Mouse (Mus musculus) embryonic facial prominence, embryonic 13.5 days (tissue): Measurements from ENCODE around the gene Raf1. TPM values are rescaled to one million over a fixed set of nuclear protein-coding genes. Genes with fewer than 3 reads are reported as not detected.
"Not testable (repeated sequence)": the region's sequence is repeated elsewhere in the genome, so short reads cannot be mapped to it uniquely, and the experiment has no call there.

Experiments
- ATAC-seq: fragments of 200-750 bp; cut with Nextera tagmentation; 2 replicates; pipeline ENCODE4 v1.8.0; 2017; ENCODE audit warnings: low read depth; ENCODE audit not compliant: insufficient number of reproducible peaks, insufficient read depth, low FRiP score, low TSS enrichment
- H3K27ac ChIP-seq: fragments of 300-500 bp; sonication (generic); 2 replicates; pipeline ENCODE4 v1.5.1; 2015; ENCODE audit warnings: moderate library complexity, mild to moderate bottlenecking, inconsistent platforms
- H3K27me3 ChIP-seq: fragments of 300-500 bp; sonication (generic); 2 replicates; pipeline ENCODE4 v1.6.1; 2015; ENCODE audit warnings: mild to moderate bottlenecking, inconsistent platforms
- H3K36me3 ChIP-seq: fragments of 300-500 bp; sonication (generic); 2 replicates; pipeline ENCODE4 v1.6.1; 2015; ENCODE audit warnings: mild to moderate bottlenecking, inconsistent platforms
- H3K4me1 ChIP-seq: fragments of 300-500 bp; sonication (generic); 2 replicates; pipeline ENCODE4 v1.6.1; 2015; ENCODE audit warnings: inconsistent platforms
- H3K4me2 ChIP-seq: fragments of 300-500 bp; sonication (generic); 2 replicates; pipeline ENCODE4 v1.6.1; 2015; ENCODE audit warnings: moderate library complexity, mild to moderate bottlenecking, inconsistent platforms
- H3K4me3 ChIP-seq: fragments of 300-500 bp; sonication (generic); 2 replicates; pipeline ENCODE4 v1.5.1; 2015; ENCODE audit warnings: mild to moderate bottlenecking, inconsistent platforms
- H3K9ac ChIP-seq: fragments of 300-500 bp; sonication (generic); 2 replicates; pipeline ENCODE4 v1.6.1; 2015; ENCODE audit warnings: mild to moderate bottlenecking, inconsistent platforms
- H3K9me3 ChIP-seq: fragments of 300-500 bp; sonication (generic); 2 replicates; pipeline ENCODE4 v1.6.1; 2016; ENCODE audit warnings: inconsistent platforms
- WGBS: fragments of 180-500 bp; shearing (Covaris S2); methylation state at CpG from one replicate; pipeline ENCODE4 v1.1.7; 2015; ENCODE audit warnings: mixed read lengths; 5-methylcytosine and 5-hydroxymethylcytosine counted together
- polyA plus RNA-seq: library from polyadenylated mRNA; unstranded; fragments of >200 nt; fragmentation: Nextera tagmentation; extraction: Ambion mirVana; gene quantifications from 2 replicates; pipeline ENCODE4 v1.2.1, GENCODE M21; 2015

The Raf1 gene
- polyA plus RNA-seq, 1 experiment from 2014 or later: 111 TPM

DNA sequence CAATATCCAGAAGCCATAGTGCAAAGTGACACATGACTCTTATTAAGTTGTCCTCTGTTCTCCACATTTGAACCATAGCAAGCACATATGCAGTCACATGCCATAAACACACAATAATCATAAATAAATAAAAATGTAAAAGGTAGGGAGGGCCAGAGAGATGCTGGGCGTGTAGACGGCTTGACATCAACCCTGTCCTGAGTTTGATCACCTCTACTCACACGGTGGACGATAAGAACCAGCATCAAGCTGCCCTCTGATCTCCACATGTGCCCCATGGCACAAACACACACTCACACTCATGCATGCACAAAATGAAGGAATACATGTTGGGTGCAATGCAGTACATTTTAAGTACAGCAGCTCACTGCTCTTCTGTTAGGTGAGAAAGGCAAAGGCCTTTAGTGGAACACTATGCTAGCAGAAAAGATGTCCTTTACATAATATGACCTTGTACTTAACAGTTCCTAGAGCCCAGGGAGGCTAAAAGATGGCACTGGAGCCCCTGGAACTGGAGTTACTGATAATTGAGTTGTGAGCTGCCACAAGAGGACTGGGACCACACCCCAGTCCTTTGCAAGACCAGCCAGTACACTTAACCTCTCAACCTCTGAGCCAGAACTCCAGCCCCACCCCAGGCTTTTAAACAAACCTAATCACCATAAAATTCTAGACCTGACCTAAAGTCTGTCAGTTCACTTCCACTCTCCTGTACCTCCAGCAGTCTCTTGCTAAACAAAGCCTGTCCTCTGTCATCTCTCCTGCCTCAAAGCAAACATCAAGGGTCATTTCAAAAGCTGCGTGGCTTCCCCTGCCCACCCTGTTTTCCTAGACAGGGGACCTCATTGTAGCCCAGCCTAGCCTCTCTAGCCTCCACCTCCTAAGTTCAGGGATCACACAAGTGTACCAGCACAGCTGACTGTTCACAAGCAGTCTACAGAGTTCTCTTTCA lies 25.7 kb downstream of the Raf1 start:
- Histone ChIP-seq H3K4me2 (no peak overlapping the region), H3K4me1 (peaks cover 38% of the 10 kb centered on the region), H3K4me3 (no peak overlapping the region), H3K27ac (no peak overlapping the region), H3K9ac (no peak overlapping the region; the same call in 1 of the 2 replicates), H3K36me3 (0 out of 2 replicates have a peak, but pooled peaks cover 3% of the 10 kb centered on the region), H3K27me3 (no peaks in the 10 kb centered on the region), H3K9me3 (no peaks in the 10 kb centered on the region)
- ATAC-seq: no peak
- WGBS: 48% methylated on average over 5 of the region's 5 CpGs

DNA sequence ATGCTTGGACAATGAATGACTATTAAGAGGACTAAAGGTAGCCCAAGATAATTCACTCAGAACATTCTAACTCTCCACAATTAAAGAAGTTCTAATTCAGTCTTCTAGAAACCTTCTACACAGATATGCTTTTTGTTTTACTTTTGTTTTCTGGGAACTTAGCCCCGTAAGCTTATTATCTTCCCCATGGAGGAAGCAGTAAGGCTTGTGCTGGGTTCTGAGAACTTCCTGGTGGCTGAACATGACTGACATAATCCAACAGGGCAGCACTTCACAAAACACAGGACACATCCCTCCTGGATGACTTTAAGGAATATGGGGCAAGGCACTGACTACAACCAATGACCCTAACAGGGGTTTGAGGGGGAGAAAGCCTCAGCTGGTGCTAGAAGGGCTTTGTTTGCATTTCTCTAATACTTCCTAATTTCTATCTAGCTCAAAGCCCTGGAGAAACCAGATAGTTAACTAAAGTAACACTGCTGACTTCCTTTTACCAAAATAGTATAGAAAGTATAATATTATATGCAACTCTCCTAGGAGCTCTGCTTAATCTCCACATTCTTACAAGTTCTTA lies 26.6 kb downstream of the Raf1 start:
- peaks cover 38% of the 10 kb centered on the region for H3K4me1 ChIP-seq
- ATAC-seq: no peak
- WGBS: 79% methylated on average over 1 of the region's 1 CpGs
- no peak overlapping the region for H3K27ac ChIP-seq
- H3K9ac ChIP-seq: no peak overlapping the region
- H3K4me2 ChIP-seq: no peak overlapping the region
- no peaks in the 10 kb centered on the region for H3K9me3 ChIP-seq
- H3K36me3 ChIP-seq: 0 out of 2 replicates have a peak, but pooled peaks cover 3% of the 10 kb centered on the region
- no peak overlapping the region for H3K4me3 ChIP-seq
- H3K27me3 ChIP-seq: no peaks in the 10 kb centered on the region

DNA sequence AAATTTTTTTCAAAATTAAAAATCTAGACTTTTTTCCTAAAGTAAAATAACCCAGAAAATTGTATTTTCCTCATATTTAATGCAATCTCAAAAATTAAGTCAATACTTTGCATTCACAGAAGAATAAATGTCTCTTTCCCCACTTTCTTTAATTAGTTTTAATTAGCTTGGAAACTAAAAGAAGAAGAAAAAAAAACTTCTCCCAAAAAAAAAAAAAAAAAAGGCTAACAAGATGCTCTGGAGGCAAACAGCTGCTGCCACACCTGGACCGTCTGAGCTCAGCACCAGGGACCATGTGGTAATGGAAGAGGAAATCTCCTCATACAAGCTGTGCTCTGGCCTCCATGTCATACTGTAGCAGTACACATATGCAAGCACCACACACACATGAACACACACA lies 33.1 kb downstream of the Raf1 start:
- H3K27me3 ChIP-seq: no peaks in the 10 kb centered on the region
- H3K9ac ChIP-seq: no peak overlapping the region
- H3K36me3 ChIP-seq: peaks cover 30% of the 10 kb centered on the region
- ATAC-seq: no peak
- H3K27ac ChIP-seq: no peak overlapping the region
- H3K9me3 ChIP-seq: no peaks in the 10 kb centered on the region
- peaks cover 2% of the 10 kb centered on the region for H3K4me1 ChIP-seq
- 57% methylated on average over 1 of the region's 1 CpGs for WGBS
- H3K4me2 ChIP-seq: no peak overlapping the region
- no peak overlapping the region for H3K4me3 ChIP-seq

DNA sequence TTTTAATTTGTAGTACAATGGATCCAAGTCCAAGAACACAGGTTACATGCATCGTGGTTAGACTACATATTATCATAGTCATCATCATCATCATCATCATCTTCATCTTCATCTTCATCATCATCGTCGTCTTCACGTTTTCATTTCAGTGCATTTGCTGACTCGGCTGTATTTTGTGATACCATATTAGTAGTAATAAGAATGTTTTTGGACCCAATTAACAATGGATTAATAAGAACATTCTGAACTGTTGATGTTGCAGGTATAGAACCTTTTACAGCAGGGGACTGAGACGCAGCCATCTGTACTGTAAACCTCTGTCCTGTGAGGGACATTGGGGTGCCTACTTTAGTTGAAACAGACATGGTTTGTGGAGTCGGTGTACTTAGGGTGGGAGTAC lies 38.2 kb downstream of the Raf1 start:
- not testable (repeated sequence) for H3K9me3 ChIP-seq, H3K9ac ChIP-seq, H3K27ac ChIP-seq, H3K27me3 ChIP-seq, H3K4me1 ChIP-seq, H3K4me3 ChIP-seq, ATAC-seq, H3K4me2 ChIP-seq
- WGBS: 93% methylated on average over 7 of the region's 7 CpGs
- H3K36me3 ChIP-seq: peaks cover 70% of the 10 kb centered on the region

DNA sequence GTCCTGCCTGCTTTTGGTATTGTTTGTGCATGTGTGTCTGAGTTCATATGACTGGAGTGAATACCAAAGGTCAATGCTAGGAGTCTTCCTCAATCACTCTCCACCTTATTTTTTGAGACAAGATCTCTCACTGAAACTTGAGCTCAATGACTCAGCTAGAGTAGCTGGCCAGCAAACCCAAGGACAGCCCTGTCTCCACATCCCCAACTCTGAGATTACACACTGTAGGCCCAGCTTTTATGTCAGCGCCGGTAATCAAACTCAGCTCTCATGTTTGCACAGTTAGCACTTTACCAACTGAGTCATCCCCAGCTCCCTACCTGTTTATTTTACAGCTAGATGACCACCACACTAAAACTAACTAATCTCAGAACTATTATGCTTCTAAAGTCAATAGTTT lies 42.4 kb downstream of the Raf1 start:
- H3K9ac ChIP-seq: no peak overlapping the region
- no peaks in the 10 kb centered on the region for H3K4me1 ChIP-seq
- H3K4me3 ChIP-seq: no peak overlapping the region
- peaks cover 90% of the 10 kb centered on the region for H3K36me3 ChIP-seq
- no peak overlapping the region for H3K27ac ChIP-seq
- H3K4me2 ChIP-seq: no peak overlapping the region
- WGBS: 96% methylated on average over 2 of the region's 2 CpGs
- H3K27me3 ChIP-seq: no peaks in the 10 kb centered on the region
- no peak for ATAC-seq
- H3K9me3 ChIP-seq: no peaks in the 10 kb centered on the region

DNA sequence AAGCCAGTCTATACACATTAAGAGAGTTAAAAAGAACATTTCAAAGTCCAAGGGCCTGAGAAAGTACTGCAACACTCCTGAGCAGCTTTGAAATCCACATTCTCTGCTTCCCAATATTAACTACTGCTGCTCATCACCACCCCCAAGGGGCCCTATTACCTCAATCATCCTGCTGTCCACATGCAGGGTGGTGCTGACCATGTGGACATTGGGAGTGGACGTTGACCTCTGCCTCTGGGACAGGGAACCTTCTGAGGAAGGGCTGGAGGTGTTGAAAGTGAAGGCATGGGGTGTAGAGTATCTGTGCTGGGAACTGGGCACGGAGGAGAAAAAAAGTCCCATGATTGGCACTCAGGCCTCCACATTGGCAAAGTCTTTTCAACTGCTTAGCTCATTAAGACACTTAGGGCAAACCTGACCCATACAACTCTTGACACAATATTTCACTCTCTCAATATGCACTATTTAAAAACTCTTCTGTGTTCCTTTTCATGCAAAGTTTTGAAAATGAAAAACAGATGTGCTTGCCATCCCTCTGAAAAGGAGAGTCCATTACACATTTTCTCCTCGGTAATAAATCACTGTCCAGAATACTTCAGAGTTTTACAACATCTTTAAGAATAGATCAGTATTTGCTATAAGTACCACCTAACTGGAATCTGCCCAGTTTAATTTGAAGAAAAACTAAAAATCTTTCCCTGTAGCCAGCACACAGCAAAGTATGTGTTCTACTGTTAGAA lies 45.2 kb downstream of the Raf1 start:
- ATAC-seq: no peak
- H3K36me3 ChIP-seq: peaks cover 86% of the 10 kb centered on the region
- no peak overlapping the region for H3K4me3 ChIP-seq

DNA sequence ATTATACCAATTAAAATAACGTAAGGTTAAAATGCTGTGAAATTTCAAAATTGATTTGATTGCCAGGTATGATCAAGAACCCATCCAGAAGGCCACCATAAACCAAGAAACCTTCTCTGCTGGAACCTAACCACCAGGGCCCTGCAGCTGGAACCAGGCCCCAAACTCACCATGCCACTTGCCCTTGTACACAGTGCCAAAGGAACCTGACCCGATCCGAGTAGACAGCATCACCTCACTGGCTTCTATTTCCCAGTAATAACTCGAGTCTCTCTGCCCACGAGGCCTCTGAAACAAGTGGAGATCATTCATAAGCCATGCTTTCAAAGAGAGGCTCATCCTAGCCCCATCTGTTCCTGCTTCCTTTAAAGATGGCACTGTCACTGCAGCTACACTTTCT lies 50.3 kb downstream of the Raf1 start:
- WGBS: 89% methylated on average over 5 of the region's 5 CpGs

More for the DNA sequence above, 45.2 kb downstream of the Raf1 start:
- Histone ChIP-seq H3K27me3 (no peaks in the 10 kb centered on the region), H3K27ac (no peak overlapping the region), H3K4me2 (no peak overlapping the region), H3K9me3 (no peaks in the 10 kb centered on the region), H3K4me1 (no peaks in the 10 kb centered on the region), H3K9ac (no peak overlapping the region)
- WGBS: 61% methylated on average over 3 of the region's 3 CpGs

DNA sequence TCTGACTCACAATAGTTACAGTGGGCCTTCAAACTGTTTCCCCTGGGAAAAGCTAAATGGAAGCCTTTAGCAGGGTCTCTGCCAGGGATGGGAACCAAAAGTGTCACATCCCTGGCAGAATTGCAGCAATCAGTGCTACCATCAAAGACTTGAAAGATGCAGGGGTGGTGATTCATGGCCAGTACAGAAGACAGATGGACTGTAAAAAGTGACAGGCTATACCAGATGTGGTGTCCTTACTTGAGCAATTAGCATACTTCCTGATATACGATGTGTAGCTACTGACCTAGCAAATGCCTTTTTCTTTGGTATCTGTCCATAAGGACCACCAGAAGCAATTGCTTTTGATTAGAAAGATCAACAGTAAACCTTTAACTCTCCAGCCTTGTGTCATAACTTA lies 55.5 kb downstream of the Raf1 start:
- Histone ChIP-seq H3K9me3 (no peaks in the 10 kb centered on the region), H3K36me3 (peaks cover 99% of the 10 kb centered on the region), H3K4me1 (no peaks in the 10 kb centered on the region), H3K27ac (no peak overlapping the region), H3K4me2 (no peak overlapping the region), H3K27me3 (no peaks in the 10 kb centered on the region), H3K9ac (no peak overlapping the region), H3K4me3 (no peak overlapping the region)
- 66% methylated on average over 1 of the region's 1 CpGs for WGBS
- ATAC-seq: no peak

More for the DNA sequence above, 50.3 kb downstream of the Raf1 start:
- Histone ChIP-seq H3K4me1 (no peaks in the 10 kb centered on the region), H3K4me2 (no peak overlapping the region), H3K36me3 (peaks cover 90% of the 10 kb centered on the region), H3K9ac (no peak overlapping the region), H3K27me3 (no peaks in the 10 kb centered on the region), H3K4me3 (no peak overlapping the region), H3K27ac (no peak overlapping the region), H3K9me3 (no peaks in the 10 kb centered on the region)
- no peak for ATAC-seq

DNA sequence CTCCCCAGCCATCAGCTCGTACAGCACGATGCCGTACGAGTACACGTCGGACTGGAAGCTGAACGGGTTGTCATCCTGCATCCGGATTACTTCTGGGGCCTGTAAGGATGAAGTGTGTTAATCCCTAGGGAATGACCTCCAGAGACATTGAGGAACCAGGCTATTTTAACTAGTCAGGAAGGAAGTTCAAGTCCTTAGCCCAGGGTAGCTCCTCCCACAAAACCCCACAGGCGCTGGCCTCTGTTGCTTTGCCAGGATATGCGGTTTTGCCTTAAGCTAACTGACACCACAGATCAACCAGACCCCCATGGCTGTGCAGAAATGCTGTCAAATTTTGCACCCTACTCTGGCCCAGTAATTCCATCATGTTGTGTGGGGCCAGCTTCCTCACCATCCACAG lies 56.6 kb downstream of the Raf1 start:
- H3K27ac ChIP-seq: no peak overlapping the region
- no peak overlapping the region for H3K4me3 ChIP-seq
- ATAC-seq: no peak
- H3K4me2 ChIP-seq: no peak overlapping the region
- no peaks in the 10 kb centered on the region for H3K4me1 ChIP-seq
- H3K36me3 ChIP-seq: peaks cover 99% of the 10 kb centered on the region
- 92% methylated on average over 10 of the region's 10 CpGs for WGBS
- no peak overlapping the region for H3K9ac ChIP-seq
- no peaks in the 10 kb centered on the region for H3K9me3 ChIP-seq
- no peaks in the 10 kb centered on the region for H3K27me3 ChIP-seq

DNA sequence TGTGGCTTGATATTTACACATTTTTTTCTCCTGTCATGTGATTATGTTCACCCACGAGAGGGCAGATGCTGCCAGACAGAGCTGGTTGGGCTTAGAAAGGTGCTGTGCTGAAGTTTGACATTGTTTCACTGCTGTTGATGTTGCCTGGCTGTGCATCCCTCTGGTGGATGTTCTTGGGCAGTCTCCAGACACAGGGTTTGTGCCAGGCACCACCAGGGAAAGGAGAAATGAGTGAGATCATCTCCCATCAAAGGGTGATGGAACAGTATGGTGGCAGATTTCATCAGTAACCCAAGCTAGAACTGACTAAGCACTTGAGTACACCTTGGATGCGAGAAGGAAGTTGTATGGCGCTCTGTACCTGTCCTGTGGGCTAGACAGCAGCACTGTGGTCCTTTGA lies 60.5 kb downstream of the Raf1 start:
- no peaks in the 10 kb centered on the region for H3K4me1 ChIP-seq
- no peak overlapping the region for H3K27ac ChIP-seq
- ATAC-seq: no peak
- no peak overlapping the region for H3K4me3 ChIP-seq
- H3K36me3 ChIP-seq: peaks cover 95% of the 10 kb centered on the region
- H3K9ac ChIP-seq: no peak overlapping the region
- 87% methylated on average over 3 of the region's 3 CpGs for WGBS
- no peaks in the 10 kb centered on the region for H3K9me3 ChIP-seq
- H3K27me3 ChIP-seq: no peaks in the 10 kb centered on the region
- no peak overlapping the region for H3K4me2 ChIP-seq

DNA sequence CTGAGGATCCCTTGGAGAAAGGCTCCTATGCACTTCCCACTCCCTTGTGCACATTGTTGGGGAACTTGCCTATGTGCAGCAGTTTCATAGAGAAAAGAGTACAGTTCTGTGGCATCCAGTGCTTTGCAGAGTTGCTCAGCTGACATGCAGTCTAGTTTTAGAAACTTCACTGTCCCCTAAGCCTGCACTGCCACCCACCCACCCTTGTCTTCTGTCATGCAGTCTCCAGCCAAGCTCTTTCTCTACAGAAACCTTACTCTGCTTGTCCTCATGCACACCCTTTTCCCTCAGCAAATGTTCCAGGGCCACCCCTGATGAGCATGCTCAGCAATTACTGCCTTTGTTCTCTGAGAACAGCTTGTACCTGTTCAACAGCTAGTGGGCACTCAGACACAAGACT lies 62.6 kb downstream of the Raf1 start:
- Histone ChIP-seq H3K27me3 (no peaks in the 10 kb centered on the region), H3K4me2 (no peak overlapping the region), H3K9me3 (no peaks in the 10 kb centered on the region), H3K36me3 (peaks cover 91% of the 10 kb centered on the region), H3K4me1 (no peaks in the 10 kb centered on the region), H3K9ac (no peak overlapping the region), H3K27ac (no peak overlapping the region), H3K4me3 (no peak overlapping the region)
- ATAC-seq: no peak
